Mouse (Mus musculus) embryonic facial prominence, embryonic 14.5 days (tissue): ENCODE results near the gene Bmpr1a. TPM values are rescaled to one million over a fixed set of nuclear protein-coding genes. Genes with fewer than 3 reads are reported as not detected.

Experiments
- ATAC-seq: fragments of 200-750 bp; cut with Nextera tagmentation; 2 replicates; pipeline ENCODE4 v1.8.0; 2017; ENCODE audit warnings: low read depth, moderate number of reproducible peaks, moderate TSS enrichment
- DNase-seq: peaks from one replicate; pipeline ENCODE4 v3.0.0-alpha.2; 2015; ENCODE audit warnings: low spot score
- H3K27ac ChIP-seq: fragments of 300-500 bp; sonication (generic); replicated peaks from 2 replicates; pipeline ENCODE4 v1.5.1; 2014; ENCODE audit warnings: low read depth, mild to moderate bottlenecking, low read length, moderate library complexity
- H3K27me3 ChIP-seq: fragments of 300-500 bp; sonication (generic); replicated peaks from 2 replicates; pipeline ENCODE4 v1.6.1; 2014; ENCODE audit warnings: low read length; ENCODE audit not compliant: control insufficient read depth, insufficient read depth
- H3K36me3 ChIP-seq: fragments of 300-500 bp; sonication (generic); 2 replicates; pipeline ENCODE4 v1.6.1; 2014; ENCODE audit warnings: low read length, mixed read lengths; ENCODE audit not compliant: control insufficient read depth, insufficient read depth
- H3K4me1 ChIP-seq: fragments of 300-500 bp; sonication (generic); 2 replicates; pipeline ENCODE4 v1.6.1; 2014; ENCODE audit warnings: antibody characterized with exemption, low read length; ENCODE audit not compliant: control insufficient read depth, insufficient read depth
- H3K4me2 ChIP-seq: fragments of 300-500 bp; sonication (generic); 2 replicates; pipeline ENCODE4 v1.6.1; 2014; ENCODE audit warnings: low read depth, mild to moderate bottlenecking, low read length, moderate library complexity, mixed read lengths
- H3K4me3 ChIP-seq: fragments of 300-500 bp; sonication (generic); 2 replicates; pipeline ENCODE4 v1.5.1; 2014; ENCODE audit warnings: low read depth, mild to moderate bottlenecking, low read length
- H3K9ac ChIP-seq: fragments of 300-500 bp; sonication (generic); 2 replicates; pipeline ENCODE4 v1.6.1; 2014; ENCODE audit warnings: low read depth, mild to moderate bottlenecking, low read length, moderate library complexity, mixed read lengths
- H3K9me3 ChIP-seq: fragments of 300-500 bp; sonication (generic); 2 replicates; pipeline ENCODE4 v1.6.1; 2016; ENCODE audit warnings: low read length; ENCODE audit not compliant: control insufficient read depth
- WGBS: fragments of 180-500 bp; shearing (Covaris S2); extraction: QIAGEN DNeasy Blood & Tissue Kit; methylation state at CpG from one replicate; pipeline ENCODE4 v1.1.7; 2014; 5-methylcytosine and 5-hydroxymethylcytosine counted together
- polyA plus RNA-seq: library from polyadenylated mRNA; unstranded; fragments of >200 nt; fragmentation: Nextera tagmentation; extraction: Ambion mirVana; gene quantifications from 2 replicates; pipeline ENCODE4 v1.2.1, GENCODE M21; 2014

Bmpr1a gene
- polyA plus RNA-seq, 1 experiment from 2014 or later: 65.0 TPM

DNA sequence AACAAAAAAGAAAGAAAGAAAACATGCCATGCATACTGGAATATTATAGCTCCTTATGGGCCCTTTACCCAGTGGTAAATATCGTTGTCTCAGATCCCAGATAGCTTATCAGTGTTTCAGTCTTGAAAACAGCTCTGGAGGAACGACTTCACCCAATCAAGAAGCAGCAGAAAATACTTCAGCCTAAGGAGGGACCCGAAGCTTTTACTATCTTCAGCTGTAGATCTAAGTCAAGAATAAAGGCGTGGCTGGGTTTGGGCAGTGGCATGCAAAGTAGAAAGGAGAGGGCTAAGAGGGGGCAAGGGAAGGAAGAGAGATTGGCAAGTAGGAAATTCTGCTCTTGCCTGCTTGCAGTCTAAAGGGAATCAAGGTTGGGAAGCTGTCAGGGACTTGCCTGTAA, 141.0 kb downstream of the Bmpr1a start:
- 73% methylated on average over 4 of the region's 4 CpGs for WGBS
- H3K4me2 ChIP-seq: no peak overlapping the region

More for the DNA sequence above, 141.0 kb downstream of the Bmpr1a start:
- DNase-seq (no peak), ATAC-seq (no peak)
- Histone ChIP-seq H3K27ac (no peak overlapping the region), H3K36me3 (no peaks in the 10 kb centered on the region), H3K27me3 (no peaks in the 10 kb centered on the region), H3K4me3 (no peak overlapping the region), H3K9ac (no peak overlapping the region), H3K4me1 (no peaks in the 10 kb centered on the region), H3K9me3 (no peaks in the 10 kb centered on the region)

Other genes starting within 250 kb of the Bmpr1a start
- 9.8 and 13.5 TPM in 2 replicates for gene Shld2, start 192.8 kb downstream of the Bmpr1a start, polyA plus RNA-seq
- gene Glud1, start 192.6 kb downstream of the Bmpr1a start, polyA plus RNA-seq: 72.7 and 78.6 TPM in 2 replicates
- gene Fam25c, start 147.9 kb downstream of the Bmpr1a start, polyA plus RNA-seq: 13.0 and 40.1 TPM in 2 replicates
- gene Sncg, start 128.6 kb downstream of the Bmpr1a start, polyA plus RNA-seq: 74.9 and 76.8 TPM in 2 replicates
- gene Mmrn2, start 127.9 kb downstream of the Bmpr1a start, polyA plus RNA-seq: 8.2 and 8.6 TPM in 2 replicates
- gene 9230112D13Rik, start 19.5 kb upstream of the Bmpr1a start, polyA plus RNA-seq: not detected in 2 replicates
- gene Ldb3, start 85.3 kb upstream of the Bmpr1a start, polyA plus RNA-seq: 58.3 and 86.4 TPM in 2 replicates
- gene Opn4, start 96.8 kb upstream of the Bmpr1a start, polyA plus RNA-seq: 0.77 and 1.00 TPM in 2 replicates
- 26.9 and 27.4 TPM in 2 replicates for gene Wapl, start 170.6 kb upstream of the Bmpr1a start, polyA plus RNA-seq